Mouse (Mus musculus) myocyte (in vitro differentiated cells): ENCODE data around the gene Sycn. TPM values are rescaled to one million over a fixed set of nuclear protein-coding genes. Genes with fewer than 3 reads are reported as not detected.

Experiments
- H3K27me3 ChIP-seq: one replicate; pipeline ENCODE4 v1.6.1; 2011; ENCODE audit not compliant: control insufficient read depth, insufficient read depth, insufficient read length
- H3K36me3 ChIP-seq: one replicate; pipeline ENCODE4 v1.6.1; 2011; ENCODE audit not compliant: control insufficient read depth, insufficient read depth
- H3K4me2 ChIP-seq: one replicate; pipeline ENCODE4 v1.6.1; 2011; ENCODE audit warnings: low read depth, control low read depth
- H3K4me3 ChIP-seq: one replicate; pipeline ENCODE4 v1.5.1; 2011; ENCODE audit warnings: mild to moderate bottlenecking, control low read depth, moderate library complexity
- H3K79me2 ChIP-seq: one replicate; pipeline ENCODE4 v1.6.1; 2011; ENCODE audit not compliant: control insufficient read depth, insufficient read depth
- H3ac ChIP-seq: one replicate; pipeline ENCODE4 v1.6.1; 2011; ENCODE audit not compliant: control insufficient read depth, insufficient read length
- CEBPB ChIP-seq: IDR thresholded peaks from 2 replicates; pipeline ENCODE4 v1.6.1; 2011; ENCODE audit warnings: mild to moderate bottlenecking, moderate library complexity; ENCODE audit not compliant: poor library complexity, insufficient read depth, severe bottlenecking
- E2F4 ChIP-seq: IDR thresholded peaks from one replicate; pipeline ENCODE4 v1.6.1; 2011; ENCODE audit warnings: mild to moderate bottlenecking, control low read depth, moderate library complexity; ENCODE audit not compliant: insufficient read depth
- MAX ChIP-seq: IDR thresholded peaks from one replicate; pipeline ENCODE4 v1.6.1; 2011; ENCODE audit warnings: low read depth, mild to moderate bottlenecking, control low read depth
- MYOD1 ChIP-seq, 3 experiments: IDR thresholded peaks; one replicate each; pipeline ENCODE4 v1.6.1; 2011; ENCODE audit warnings: control low read depth in 2 of 3, low read depth in 2 of 3, mild to moderate bottlenecking in 2 of 3, moderate library complexity in 1 of 3; ENCODE audit not compliant: insufficient read length in 2 of 3, control insufficient read depth in 1 of 3
- MYOG ChIP-seq, 3 experiments: IDR thresholded peaks; one replicate each; pipeline ENCODE4 v1.6.1; 2011; ENCODE audit warnings: control low read depth in 2 of 3, low read depth in 2 of 3, mild to moderate bottlenecking in 2 of 3; ENCODE audit not compliant: insufficient read length in 2 of 3, control insufficient read depth in 1 of 3, insufficient read depth in 1 of 3
- POLR2A ChIP-seq: IDR thresholded peaks from one replicate; pipeline ENCODE4 v1.6.1; 2011; ENCODE audit warnings: low read depth, mild to moderate bottlenecking, control low read depth, moderate library complexity; ENCODE audit not compliant: insufficient read length
- POLR2AphosphoS2 ChIP-seq: IDR thresholded peaks from one replicate; pipeline ENCODE4 v1.6.1; 2011; ENCODE audit warnings: low read depth, control low read depth; ENCODE audit not compliant: insufficient read length
- REST ChIP-seq: IDR thresholded peaks from one replicate; pipeline ENCODE4 v1.6.1; 2011; ENCODE audit warnings: mild to moderate bottlenecking, control low read depth, moderate library complexity; ENCODE audit not compliant: insufficient read depth, insufficient read length
- SRF ChIP-seq: IDR thresholded peaks from one replicate; pipeline ENCODE4 v1.6.1; 2011; ENCODE audit warnings: low read depth; ENCODE audit not compliant: control insufficient read depth, insufficient read length
- TCF12 ChIP-seq: IDR thresholded peaks from one replicate; pipeline ENCODE4 v1.6.1; 2011; ENCODE audit warnings: mild to moderate bottlenecking, control low read depth; ENCODE audit not compliant: poor library complexity, insufficient read depth, severe bottlenecking
- TCF3 ChIP-seq: IDR thresholded peaks from one replicate; pipeline ENCODE4 v1.6.1; 2011; ENCODE audit warnings: low read depth, control low read depth; ENCODE audit not compliant: insufficient read length
- USF1 ChIP-seq: IDR thresholded peaks from one replicate; pipeline ENCODE4 v1.6.1; 2011; ENCODE audit warnings: low read depth, mild to moderate bottlenecking, control low read depth, moderate library complexity
- polyA plus RNA-seq: library from polyadenylated mRNA; unstranded; fragments of >200 nt; fragmentation: generic; extraction: Trizol; gene quantifications from one replicate; pipeline ENCODE4 v1.2.1, GENCODE M21; 2012; ENCODE audit warnings: missing spikeins

The Sycn gene
- polyA plus RNA-seq, 1 experiment: not detected

GRCm38 (mm10) chr7:28553076-28553475 is 12.4 kb downstream of the Sycn start:
- H3K4me3 ChIP-seq: no peak overlapping the region
- H3K79me2 ChIP-seq: no peaks in the 10 kb centered on the region
- no peak overlapping the region for H3ac ChIP-seq
- H3K36me3 ChIP-seq: no peaks in the 10 kb centered on the region
- H3K4me2 ChIP-seq: no peak overlapping the region
- H3K27me3 ChIP-seq: no peaks in the 10 kb centered on the region
- TF ChIP-seq REST (no peak), E2F4 (no peak), POLR2AphosphoS2 (no peak), TCF12 (no peak), MAX (no peak), CEBPB (no peak), SRF (no peak), MYOD1 (IDR thresholded peaks at IDR 0.05; ENCODE audit: control insufficient read depth in 1 of 3, insufficient read length in 2 of 3, low read depth in 2 of 3) (no peak), TCF3 (no peak), POLR2A (no peak), USF1 (no peak), MYOG (IDR thresholded peaks at IDR 0.05; ENCODE audit: control insufficient read depth in 1 of 3, insufficient read depth in 1 of 3, insufficient read length in 2 of 3, low read depth in 2 of 3) (no peak)

- H3K36me3 ChIP-seq: no peaks in the 10 kb centered on the region
Observed at GRCm38 (mm10) chr7:28555939-28556535, 15.4 kb downstream of the Sycn start.

DNA sequence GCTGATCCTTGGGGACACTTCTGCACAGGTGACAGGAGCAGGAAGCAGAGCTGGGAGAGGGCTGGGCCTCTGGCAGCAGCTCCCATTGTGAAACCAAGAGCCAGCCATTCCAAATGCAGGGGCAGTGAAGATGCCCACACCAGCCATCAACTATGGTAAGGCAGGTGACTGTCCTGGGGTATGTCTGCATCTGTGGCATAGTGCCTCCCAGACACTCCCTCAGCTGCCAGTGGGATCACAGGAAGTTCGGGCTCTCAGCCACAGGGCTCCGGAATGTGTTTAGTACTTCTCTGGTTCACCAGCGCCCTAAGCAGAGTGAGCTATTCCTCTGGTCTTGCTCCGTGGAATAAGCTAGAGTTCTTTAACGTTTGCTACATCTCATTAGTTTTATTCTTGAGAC is 16.4 kb downstream of the Sycn start:
- Histone ChIP-seq H3ac (no peak overlapping the region), H3K4me2 (peak overlapping the region; percentile 50), H3K79me2 (no peaks in the 10 kb centered on the region), H3K36me3 (no peaks in the 10 kb centered on the region), H3K4me3 (no peak overlapping the region), H3K27me3 (no peaks in the 10 kb centered on the region)
- TF ChIP-seq POLR2AphosphoS2 (no peak), POLR2A (no peak), MYOD1 (IDR thresholded peaks at IDR 0.05; ENCODE audit: control insufficient read depth in 1 of 3, insufficient read length in 2 of 3, low read depth in 2 of 3) (peak in 2 of 3 experiments; percentile 72 to 90), TCF3 (peak; percentile 70), SRF (peak; percentile 9), MYOG (IDR thresholded peaks at IDR 0.05; ENCODE audit: control insufficient read depth in 1 of 3, insufficient read depth in 1 of 3, insufficient read length in 2 of 3, low read depth in 2 of 3) (peak; percentile 24 to 96 (median 60))

More at GRCm38 (mm10) chr7:28555939-28556535, 15.4 kb downstream of the Sycn start:
- no peaks in the 10 kb centered on the region for H3K79me2 ChIP-seq
- no peaks in the 10 kb centered on the region for H3K27me3 ChIP-seq
- TF ChIP-seq TCF12 (no peak), E2F4 (no peak), MYOD1 (IDR thresholded peaks at IDR 0.05; ENCODE audit: control insufficient read depth in 1 of 3, insufficient read length in 2 of 3, low read depth in 2 of 3) (no peak), POLR2AphosphoS2 (no peak), POLR2A (no peak), CEBPB (no peak), SRF (no peak), USF1 (no peak), REST (no peak), MYOG (IDR thresholded peaks at IDR 0.05; ENCODE audit: control insufficient read depth in 1 of 3, insufficient read depth in 1 of 3, insufficient read length in 2 of 3, low read depth in 2 of 3) (no peak), TCF3 (no peak), MAX (no peak)
- no peak overlapping the region for H3ac ChIP-seq
- H3K4me2 ChIP-seq: no peak overlapping the region
- no peak overlapping the region for H3K4me3 ChIP-seq

DNA sequence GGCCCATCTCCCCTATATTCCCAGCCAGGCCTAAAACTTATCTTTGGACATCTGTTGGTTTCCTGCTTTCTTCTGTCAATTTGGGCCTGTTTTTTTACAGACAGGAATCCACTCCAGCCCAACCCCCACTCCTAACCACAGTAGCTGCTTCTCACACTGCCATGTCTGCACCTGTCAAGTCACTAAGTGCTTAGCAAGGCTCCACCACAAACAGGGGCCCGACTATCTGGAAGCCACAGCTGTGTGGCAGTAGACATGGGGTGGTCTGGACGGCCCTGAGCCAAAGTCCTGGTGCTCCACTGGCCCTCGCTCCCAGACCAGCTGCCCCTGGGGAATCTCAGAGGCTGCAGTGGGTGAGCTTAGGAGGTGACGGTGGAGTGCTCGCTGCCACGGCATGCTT is 17.0 kb downstream of the Sycn start:
- Histone ChIP-seq H3K4me2 (peak overlapping the region; percentile 50), H3K4me3 (no peak overlapping the region), H3K27me3 (no peaks in the 10 kb centered on the region)

GRCm38 (mm10) chr7:28558486-28558885 is 17.8 kb downstream of the Sycn start:
- Histone ChIP-seq H3ac (no peak overlapping the region), H3K27me3 (no peaks in the 10 kb centered on the region), H3K79me2 (no peaks in the 10 kb centered on the region), H3K36me3 (no peaks in the 10 kb centered on the region), H3K4me2 (no peak overlapping the region), H3K4me3 (no peak overlapping the region)
- TF ChIP-seq MYOG (IDR thresholded peaks at IDR 0.05; ENCODE audit: control insufficient read depth in 1 of 3, insufficient read depth in 1 of 3, insufficient read length in 2 of 3, low read depth in 2 of 3) (peak in 1 of 3 experiments; percentile 63), USF1 (no peak), SRF (no peak), TCF12 (no peak), REST (no peak), E2F4 (no peak), CEBPB (no peak), MYOD1 (IDR thresholded peaks at IDR 0.05; ENCODE audit: control insufficient read depth in 1 of 3, insufficient read length in 2 of 3, low read depth in 2 of 3) (peak in 1 of 3 experiments; percentile 13)

More for the DNA sequence above, 17.0 kb downstream of the Sycn start:
- TF ChIP-seq USF1: no peak
- TF ChIP-seq POLR2A: peak; percentile 22
- TF ChIP-seq MYOG (IDR thresholded peaks at IDR 0.05; ENCODE audit: control insufficient read depth in 1 of 3, insufficient read depth in 1 of 3, insufficient read length in 2 of 3, low read depth in 2 of 3): peak; percentile 91 to 100 (median 94)
- TF ChIP-seq REST: no peak
- peak; percentile 78 to 96 (median 94) for TF ChIP-seq MYOD1 (IDR thresholded peaks at IDR 0.05; ENCODE audit: control insufficient read depth in 1 of 3, insufficient read length in 2 of 3, low read depth in 2 of 3)
- peak; percentile 84 for TF ChIP-seq TCF3
- peak; percentile 94 for TF ChIP-seq TCF12
- TF ChIP-seq MAX: no peak
- Histone ChIP-seq H3ac (no peak overlapping the region), H3K36me3 (no peaks in the 10 kb centered on the region), H3K79me2 (no peaks in the 10 kb centered on the region)
